Mouse (Mus musculus) 3T3-L1 (cell line): ENCODE measurements at regions not wholly inside any gene's neighbourhood (a gene's known extent, or its start where the extent isn't known, plus 50 kb on each side); places are given as distances from the start of the nearest gene placed in this dataset.

Experiments
- DNase-seq: peaks from one replicate; pipeline ENCODE4 v3.0.0-alpha.2; 2015; ENCODE audit warnings: low read depth, low spot score

GRCm38 (mm10) chr1:120883632-120884031 is 281.4 kb downstream of the En1 start:
- DNase-seq = no peak

- DNase-seq = peak; percentile 63
Observed at GRCm38 (mm10) chr1:120910801-120911200, 308.6 kb downstream of the En1 start.

- no peak for DNase-seq
Observed at GRCm38 (mm10) chr1:120911962-120912670, 309.9 kb downstream of the En1 start.

- no peak for DNase-seq
Observed at GRCm38 (mm10) chr1:120921540-120921939, 319.3 kb downstream of the En1 start.

- DNase-seq = no peak
Observed at GRCm38 (mm10) chr1:120925271-120925670, 323.1 kb downstream of the En1 start.

GRCm38 (mm10) chr1:120930141-120930540 is 327.9 kb downstream of the En1 start:
- no peak for DNase-seq

GRCm38 (mm10) chr1:120935321-120935720 is 333.1 kb downstream of the En1 start:
- no peak for DNase-seq

GRCm38 (mm10) chr1:120943711-120944110 is 341.5 kb downstream of the En1 start:
- no peak for DNase-seq

- DNase-seq = no peak
Observed at GRCm38 (mm10) chr1:120946349-120946748, 344.1 kb downstream of the En1 start.

GRCm38 (mm10) chr1:120961235-120961634 is 359.0 kb downstream of the En1 start:
- DNase-seq = peak; percentile 82

- no peak for DNase-seq
Observed at GRCm38 (mm10) chr1:120961984-120962383, 359.8 kb downstream of the En1 start.

GRCm38 (mm10) chr1:120963477-120964178 is 361.4 kb downstream of the En1 start:
- no peak for DNase-seq

GRCm38 (mm10) chr1:120964179-120964517 is 361.9 kb downstream of the En1 start:
- DNase-seq = no peak

GRCm38 (mm10) chr1:120966132-120966531 is 363.9 kb downstream of the En1 start:
- no peak for DNase-seq

- DNase-seq = peak; percentile 98
Observed at GRCm38 (mm10) chr1:120974661-120975060, 357.7 kb downstream of the Insig2 start.

- DNase-seq = no peak
Observed at GRCm38 (mm10) chr1:121004535-121004934, 327.9 kb downstream of the Insig2 start.

GRCm38 (mm10) chr1:121005198-121005597 is 327.2 kb downstream of the Insig2 start:
- DNase-seq = no peak

- DNase-seq = peak; percentile 70
Observed at GRCm38 (mm10) chr1:121012126-121012525, 320.3 kb downstream of the Insig2 start.

- DNase-seq = peak; percentile 94
Observed at GRCm38 (mm10) chr1:121013839-121014503, 318.4 kb downstream of the Insig2 start.

- DNase-seq = no peak
Observed at GRCm38 (mm10) chr1:121029375-121029774, 303.0 kb downstream of the Insig2 start.

- DNase-seq = peak; percentile 62
Observed at GRCm38 (mm10) chr1:121034761-121035393, 297.5 kb downstream of the Insig2 start.

GRCm38 (mm10) chr1:121046581-121046980 is 285.8 kb downstream of the Insig2 start:
- DNase-seq = no peak
